Mouse (Mus musculus) thymus, postnatal 4 days (tissue): ENCODE data around the gene Foxk1.

ENCODE experiments used
- DNase-seq: peaks from one replicate; pipeline ENCODE4 v3.0.0; 2021

Gene Foxk1

DNA sequence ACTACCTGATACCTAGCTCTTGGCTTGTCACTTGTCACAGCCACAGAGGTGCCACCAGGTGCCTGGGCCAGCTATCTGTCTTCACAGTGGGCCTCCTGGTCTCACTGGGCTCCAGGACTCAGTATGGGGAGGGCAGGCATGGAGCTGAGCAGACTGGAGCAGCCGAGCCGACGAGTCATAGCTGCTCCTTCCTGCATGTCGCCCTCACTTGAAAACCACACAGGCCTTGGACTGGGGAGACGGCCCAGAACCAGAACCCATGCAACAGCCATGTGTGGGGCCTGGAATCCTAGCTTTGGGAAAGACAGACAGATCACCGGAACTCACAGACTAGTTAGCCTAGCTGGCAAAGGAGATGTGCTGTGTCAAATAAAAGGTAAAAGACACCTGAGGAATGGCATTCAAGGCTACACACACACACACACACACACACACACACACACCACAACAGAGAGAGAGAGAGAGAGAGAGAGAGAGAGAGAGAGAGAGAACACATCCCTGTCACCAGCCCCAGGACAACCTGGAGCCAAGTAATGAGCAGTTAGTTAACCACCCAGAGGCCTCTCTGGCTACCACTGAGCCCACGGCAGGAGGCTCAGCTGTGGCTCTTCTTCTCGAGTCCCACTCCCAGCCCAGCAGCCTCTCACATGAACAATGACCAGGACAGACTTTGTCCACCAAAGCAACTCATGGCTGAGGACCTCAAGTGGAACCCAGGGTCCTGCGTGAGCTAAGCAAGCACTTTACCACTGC, 88.8 kb downstream of the Foxk1 start:
- no peak for DNase-seq

GRCm38 (mm10) chr5:142493307-142493706, 92.0 kb downstream of the Foxk1 start:
- DNase-seq, result no peak

DNA sequence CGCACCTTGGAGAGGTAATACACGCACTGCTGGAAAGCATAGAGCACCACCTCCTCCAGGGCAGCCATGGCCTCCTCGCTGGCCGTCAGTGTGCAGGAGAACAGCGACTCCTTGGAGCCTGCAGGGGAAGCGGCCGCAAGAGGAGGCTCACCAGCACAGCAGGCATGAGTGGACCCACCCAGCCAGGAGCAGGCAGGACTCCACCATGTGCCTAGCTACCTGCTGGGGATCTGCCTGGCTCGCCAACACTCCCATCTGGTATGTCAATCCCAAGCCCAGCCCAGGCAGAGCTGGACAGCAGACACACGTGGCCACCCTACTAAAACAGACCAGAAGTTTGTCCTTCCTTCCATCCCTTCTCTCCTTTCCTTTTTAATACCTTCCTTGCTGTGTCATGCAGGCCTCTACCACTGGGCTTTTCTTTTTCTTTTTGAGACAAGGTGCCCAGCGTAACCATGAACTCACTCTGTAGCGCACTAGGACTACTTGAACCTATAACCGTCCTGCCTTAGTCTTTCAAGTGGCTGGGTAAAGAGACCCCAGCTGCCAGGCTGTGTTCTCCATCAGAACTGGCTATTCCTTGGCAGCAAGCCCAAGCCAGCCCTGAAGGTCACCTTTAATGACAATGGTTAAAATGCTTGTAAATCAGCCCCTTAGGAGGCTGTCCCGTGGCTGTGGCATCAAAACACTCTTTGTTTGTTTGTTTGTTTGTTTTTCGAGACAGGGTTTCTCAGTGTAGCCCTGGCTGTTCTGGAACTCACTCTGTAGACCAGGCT, 94.2 kb downstream of the Foxk1 start:
- DNase-seq, result no peak

DNA sequence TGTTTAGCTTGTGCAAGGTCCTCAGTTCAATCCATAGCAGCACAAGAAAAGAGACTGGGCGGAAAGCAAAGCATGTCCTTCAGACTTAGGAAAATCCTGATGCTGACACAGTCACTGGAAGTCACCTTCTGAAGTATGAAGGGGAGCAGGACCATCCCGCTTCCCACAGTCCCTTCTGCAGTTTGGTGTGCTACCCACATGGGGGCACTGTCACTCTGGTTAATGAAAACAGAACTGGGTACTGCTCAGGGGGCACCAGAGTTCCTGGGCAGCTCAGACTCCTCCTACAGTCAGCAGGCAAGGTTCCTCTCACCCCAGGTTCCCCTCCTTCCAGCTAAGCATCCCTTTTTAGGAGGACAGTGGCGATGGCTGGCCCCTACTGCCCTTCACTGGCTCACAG, 97.7 kb downstream of the Foxk1 start:
- DNase-seq, result peak; percentile 60

- DNase-seq, result peak; percentile 41
Observed at GRCm38 (mm10) chr5:142500918-142501317, 99.6 kb downstream of the Foxk1 start.

GRCm38 (mm10) chr5:142502414-142502813, 101.1 kb downstream of the Foxk1 start:
- peak; percentile 74 for DNase-seq

DNA sequence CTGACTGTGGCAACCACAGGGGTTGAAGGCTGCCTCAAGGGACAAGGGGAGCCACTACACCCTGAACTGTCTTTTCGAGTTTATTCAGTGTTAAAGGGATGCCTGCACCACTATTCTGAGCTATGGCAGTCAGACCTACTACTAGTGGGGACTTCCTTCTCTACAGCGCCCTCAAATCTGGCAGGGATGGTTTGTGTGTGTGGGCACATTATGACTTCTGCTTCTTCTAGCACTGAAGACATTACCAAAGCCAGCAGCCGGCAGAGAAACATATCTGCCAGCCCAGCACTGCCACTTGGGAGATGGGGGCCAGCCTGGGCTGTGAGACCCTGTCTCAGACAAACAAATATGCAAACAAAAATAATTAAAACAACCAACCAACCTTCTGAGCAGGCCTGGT, 102.9 kb downstream of the Foxk1 start:
- DNase-seq, result no peak

DNA sequence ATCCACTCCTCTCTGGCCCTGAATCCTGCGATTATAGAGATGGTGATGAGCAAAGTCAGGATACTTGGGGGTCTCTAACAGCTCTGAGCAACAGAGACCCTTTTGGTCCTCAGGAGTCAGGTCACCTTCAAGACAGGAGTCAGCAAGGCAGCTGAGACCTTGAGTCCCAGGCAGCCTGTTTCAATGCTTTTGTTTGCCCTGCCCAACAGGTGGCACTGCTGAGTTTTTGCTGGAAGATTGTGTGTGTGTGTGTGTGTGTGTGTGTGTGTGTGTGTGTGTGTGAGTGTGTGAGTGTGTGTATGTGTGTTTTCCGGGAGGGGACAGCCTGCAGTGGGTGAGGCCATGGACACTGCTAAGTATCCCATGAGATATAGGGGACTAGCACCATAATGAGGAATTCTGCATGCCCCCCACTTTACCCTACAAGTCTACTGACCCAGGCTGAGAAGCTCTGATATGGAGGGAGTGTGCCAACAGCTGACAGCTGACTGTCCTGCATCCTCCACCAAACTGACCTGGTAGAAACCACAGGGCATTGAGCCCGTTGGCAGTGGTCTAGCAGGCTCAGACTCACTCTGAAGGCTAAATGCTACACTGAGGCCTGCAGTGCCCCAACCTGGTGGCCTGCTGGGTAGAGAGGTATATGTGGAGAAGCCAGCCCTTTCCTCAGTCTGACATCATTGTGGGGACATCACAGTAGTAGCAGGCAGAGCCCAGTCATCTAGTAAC, 104.6 kb downstream of the Foxk1 start:
- DNase-seq, result peak; percentile 43

GRCm38 (mm10) chr5:142509141-142510060, 108.1 kb downstream of the Foxk1 start:
- DNase-seq, result no peak

- DNase-seq, result no peak
Observed at GRCm38 (mm10) chr5:142510061-142510414, 108.7 kb downstream of the Foxk1 start.
